Mouse (Mus musculus) hindbrain, embryonic 12.5 days (tissue): ENCODE results near the gene Gsk3a. TPM values are rescaled to one million over a fixed set of nuclear protein-coding genes. Genes with fewer than 3 reads are reported as not detected.
"Not testable (repeated sequence)": the region's sequence is repeated elsewhere in the genome, so short reads cannot be mapped to it uniquely, and the experiment has no call there.

ENCODE experiments used
- ATAC-seq: fragments of 200-750 bp; cut with Nextera tagmentation; 2 replicates; pipeline ENCODE4 v1.8.0; 2017; ENCODE audit warnings: moderate TSS enrichment; ENCODE audit not compliant: low FRiP score
- H3K27ac ChIP-seq: fragments of 300-500 bp; sonication (generic); 2 replicates; pipeline ENCODE4 v1.5.1; 2016; ENCODE audit warnings: mild to moderate bottlenecking
- H3K27me3 ChIP-seq: fragments of 300-500 bp; sonication (generic); 2 replicates; pipeline ENCODE4 v1.6.1; 2016; ENCODE audit warnings: mild to moderate bottlenecking
- H3K36me3 ChIP-seq: fragments of 300-500 bp; sonication (generic); 2 replicates; pipeline ENCODE4 v1.6.1; 2016; ENCODE audit warnings: mild to moderate bottlenecking
- H3K4me1 ChIP-seq: fragments of 300-500 bp; sonication (generic); 2 replicates; pipeline ENCODE4 v1.6.1; 2016
- H3K4me2 ChIP-seq: fragments of 300-500 bp; sonication (generic); replicated peaks from 2 replicates; pipeline ENCODE4 v1.6.1; 2016; ENCODE audit warnings: mild to moderate bottlenecking
- H3K4me3 ChIP-seq: fragments of 300-500 bp; sonication (generic); 2 replicates; pipeline ENCODE4 v1.5.1; 2016; ENCODE audit warnings: mild to moderate bottlenecking
- H3K9ac ChIP-seq: fragments of 300-500 bp; sonication (generic); 2 replicates; pipeline ENCODE4 v1.6.1; 2016; ENCODE audit warnings: mild to moderate bottlenecking, moderate library complexity
- H3K9me3 ChIP-seq: fragments of 300-500 bp; sonication (generic); replicated peaks from 2 replicates; pipeline ENCODE4 v1.6.1; 2016; ENCODE audit warnings: mild to moderate bottlenecking
- WGBS: fragments of 180-500 bp; shearing (Covaris S2); methylation state at CpG from one replicate; pipeline ENCODE4 v1.1.7; 2016; 5-methylcytosine and 5-hydroxymethylcytosine counted together
- polyA plus RNA-seq: library from polyadenylated mRNA; unstranded; fragments of >200 nt; fragmentation: Nextera tagmentation; extraction: Ambion mirVana; gene quantifications from 2 replicates; pipeline ENCODE4 v1.2.1, GENCODE M21; 2016

Gene Gsk3a
- polyA plus RNA-seq, 1 experiment from 2014 or later = 19.6 TPM

- no peak overlapping the region for H3K9ac ChIP-seq
- no peaks in the 10 kb centered on the region for H3K27me3 ChIP-seq
- H3K4me3 ChIP-seq = no peak overlapping the region
- H3K9me3 ChIP-seq = no peaks in the 10 kb centered on the region
- 89% methylated on average over 35 of the region's 35 CpGs for WGBS
- no peak for ATAC-seq
- H3K4me1 ChIP-seq = peaks cover 47% of the 10 kb centered on the region
- H3K4me2 ChIP-seq = no peak overlapping the region
- H3K27ac ChIP-seq = no peak overlapping the region
- peaks cover 38% of the 10 kb centered on the region for H3K36me3 ChIP-seq
Measured at GRCm38 (mm10) chr7:25270652-25271633, 33.3 kb upstream of the Gsk3a start.

GRCm38 (mm10) chr7:25269545-25270271 is 32.1 kb upstream of the Gsk3a start:
- Histone ChIP-seq H3K27me3 (peaks cover 3% of the 10 kb centered on the region; the same call in 1 of the 2 replicates), H3K9ac (peak overlapping the region; percentile 36; the same call in 1 of the 2 replicates), H3K4me1 (peaks cover 36% of the 10 kb centered on the region), H3K4me2 (peak overlapping the region; percentile 79), H3K27ac (no peak overlapping the region), H3K36me3 (peaks cover 35% of the 10 kb centered on the region), H3K4me3 (peak overlapping the region; percentile 65), H3K9me3 (no peaks in the 10 kb centered on the region)
- WGBS = 88% methylated on average over 8 of the region's 8 CpGs
- no peak for ATAC-seq

- Histone ChIP-seq H3K27me3 (peaks cover 7% of the 10 kb centered on the region; the same call in 1 of the 2 replicates), H3K27ac (no peak overlapping the region), H3K9ac (peak overlapping the region; percentile 62), H3K9me3 (no peaks in the 10 kb centered on the region), H3K4me3 (peak overlapping the region; percentile 65), H3K36me3 (peaks cover 34% of the 10 kb centered on the region), H3K4me2 (peak overlapping the region; percentile 79), H3K4me1 (peaks cover 29% of the 10 kb centered on the region)
- no peak for ATAC-seq
- 44% methylated on average over 4 of the region's 4 CpGs for WGBS
Measured at GRCm38 (mm10) chr7:25269029-25269428, 31.4 kb upstream of the Gsk3a start.

- WGBS = 7% methylated on average over 7 of the region's 7 CpGs
- H3K9ac ChIP-seq = peak overlapping the region; percentile 62
- H3K9me3 ChIP-seq = no peaks in the 10 kb centered on the region
- peak overlapping the region; percentile 79 for H3K27ac ChIP-seq
- H3K4me1 ChIP-seq = peaks cover 25% of the 10 kb centered on the region
- peak overlapping the region; percentile 65 for H3K4me3 ChIP-seq
- H3K27me3 ChIP-seq = peaks cover 7% of the 10 kb centered on the region; the same call in 1 of the 2 replicates
- peaks cover 30% of the 10 kb centered on the region for H3K36me3 ChIP-seq
- ATAC-seq = peak; percentile 0; the same call in 1 of the 2 replicates
- H3K4me2 ChIP-seq = peak overlapping the region; percentile 79
Measured at GRCm38 (mm10) chr7:25268588-25268987, 30.9 kb upstream of the Gsk3a start.

GRCm38 (mm10) chr7:25267751-25268463 is 30.3 kb upstream of the Gsk3a start:
- Histone ChIP-seq H3K36me3 (peaks cover 24% of the 10 kb centered on the region), H3K9ac (peak overlapping the region; percentile 62), H3K9me3 (no peaks in the 10 kb centered on the region), H3K4me1 (peaks cover 21% of the 10 kb centered on the region), H3K4me2 (peak overlapping the region; percentile 79), H3K27me3 (peaks cover 7% of the 10 kb centered on the region; the same call in 1 of the 2 replicates), H3K27ac (peak overlapping the region; percentile 89), H3K4me3 (peak overlapping the region; percentile 65)
- ATAC-seq = peak; percentile 97
- under 1% methylated on average over 33 of the region's 33 CpGs for WGBS

GRCm38 (mm10) chr7:25267301-25267750 is 29.7 kb upstream of the Gsk3a start, which contains the start of gene Cic:
Gene Cic (plus strand): TSS chr7:25267704.
- under 1% methylated on average over 29 of the region's 29 CpGs for WGBS
- H3K4me3 ChIP-seq = peak within 1 kb of the TSS; percentile 65
- H3K9me3 ChIP-seq = no peaks in the 10 kb centered on the region
- peak within 1 kb of the TSS; percentile 79 for H3K4me2 ChIP-seq
- peak within 1 kb of the TSS; percentile 89 for H3K27ac ChIP-seq
- ATAC-seq = peak; percentile 89
- peaks cover 7% of the 10 kb centered on the region; the same call in 1 of the 2 replicates for H3K27me3 ChIP-seq
- peak within 1 kb of the TSS; percentile 62 for H3K9ac ChIP-seq
- H3K4me1 ChIP-seq = peaks cover 21% of the 10 kb centered on the region
- H3K36me3 ChIP-seq = peaks cover 18% of the 10 kb centered on the region

GRCm38 (mm10) chr7:25266180-25266962 is 28.7 kb upstream of the Gsk3a start:
- no peak overlapping the region for H3K27ac ChIP-seq
- WGBS = 89% methylated on average over 8 of the region's 8 CpGs

GRCm38 (mm10) chr7:25265743-25266142 is 28.1 kb upstream of the Gsk3a start:
- peaks cover 21% of the 10 kb centered on the region for H3K4me1 ChIP-seq
- not testable (repeated sequence) for H3K9me3 ChIP-seq, H3K36me3 ChIP-seq, H3K9ac ChIP-seq, ATAC-seq, H3K4me2 ChIP-seq, H3K4me3 ChIP-seq, H3K27me3 ChIP-seq, H3K27ac ChIP-seq
- WGBS = 91% methylated on average over 5 of the region's 5 CpGs

More at GRCm38 (mm10) chr7:25266180-25266962, 28.7 kb upstream of the Gsk3a start:
- no peak for ATAC-seq
- Histone ChIP-seq H3K9ac (no peak overlapping the region; the same call in 1 of the 2 replicates), H3K27me3 (peaks cover 7% of the 10 kb centered on the region; the same call in 1 of the 2 replicates), H3K36me3 (peaks cover 8% of the 10 kb centered on the region), H3K4me1 (peaks cover 21% of the 10 kb centered on the region), H3K4me3 (peak overlapping the region; percentile 65; the same call in 1 of the 2 replicates), H3K4me2 (peak overlapping the region; percentile 45), H3K9me3 (no peaks in the 10 kb centered on the region)

- no peak for ATAC-seq
- Histone ChIP-seq H3K9me3 (no peaks in the 10 kb centered on the region), H3K9ac (no peak overlapping the region), H3K36me3 (no peaks in the 10 kb centered on the region), H3K4me2 (no peak overlapping the region), H3K4me3 (no peak overlapping the region), H3K27ac (no peak overlapping the region), H3K27me3 (peaks cover 7% of the 10 kb centered on the region; the same call in 1 of the 2 replicates), H3K4me1 (peaks cover 9% of the 10 kb centered on the region)
- 23% methylated on average over 17 of the region's 17 CpGs for WGBS
Measured at GRCm38 (mm10) chr7:25263968-25264870, 26.6 kb upstream of the Gsk3a start.

- Histone ChIP-seq H3K4me2 (no peak overlapping the region), H3K27ac (no peak overlapping the region), H3K4me3 (no peak overlapping the region), H3K4me1 (peaks cover 2% of the 10 kb centered on the region), H3K9me3 (no peaks in the 10 kb centered on the region), H3K27me3 (peaks cover 7% of the 10 kb centered on the region; the same call in 1 of the 2 replicates), H3K9ac (no peak overlapping the region), H3K36me3 (no peaks in the 10 kb centered on the region)
- 79% methylated on average over 1 of the region's 1 CpGs for WGBS
- ATAC-seq = no peak
Measured at GRCm38 (mm10) chr7:25261896-25262295, 24.2 kb upstream of the Gsk3a start.
